Mouse (Mus musculus): ENCODE measurements around the gene Kcnip4. TPM values are rescaled to one million over a fixed set of nuclear protein-coding genes. Genes with fewer than 3 reads are reported as not detected.

The Kcnip4 gene
- not detected in 2 replicates for polyA plus RNA-seq (2012; rRNA removed)

GRCm38 (mm10) chr5:49524394-49525241 lies at the start of gene Kcnip4:
Gene Kcnip4 (minus strand): TSS chr5:49524907.

